Mouse (Mus musculus) gastrocnemius, postnatal 36 days (tissue): ENCODE measurements around the gene Kcnc2. TPM values are rescaled to one million over a fixed set of nuclear protein-coding genes. Genes with fewer than 3 reads are reported as not detected.
"Not testable (repeated sequence)": the region's sequence is repeated elsewhere in the genome, so short reads cannot be mapped to it uniquely, and the experiment has no call there.

Experiments used
- DNase-seq, 2 experiments: peaks; one replicate each; pipeline ENCODE4 v3.0.0; 2022
- intact Hi-C: fragments of 180-260 bp; cut with DNase I; formaldehyde crosslinking; loops from one replicate; pipeline ENCODE4 v1.15.1; 2025
- long read RNA-seq, 2 experiments: library from polyadenylated mRNA; stranded (forward); transcript quantifications; one replicate each; pipeline ENCODE4 v2.0.0; 2021
- total RNA-seq, 2 experiments: library from RNA; stranded (reverse); gene quantifications; 2 replicates each; pipeline ENCODE4 v1.2.3; 2021

The Kcnc2 gene
- total RNA-seq, result under 1 TPM; 0.15 to 0.17 TPM
- long read RNA-seq, experiment 1, result 0 reads
- long read RNA-seq, experiment 2, partial matches to known transcripts, result 0 of 1 reads
- long read RNA-seq, experiment 2, other reads (novel, unspliced or antisense), result 1 of 1 reads

DNA sequence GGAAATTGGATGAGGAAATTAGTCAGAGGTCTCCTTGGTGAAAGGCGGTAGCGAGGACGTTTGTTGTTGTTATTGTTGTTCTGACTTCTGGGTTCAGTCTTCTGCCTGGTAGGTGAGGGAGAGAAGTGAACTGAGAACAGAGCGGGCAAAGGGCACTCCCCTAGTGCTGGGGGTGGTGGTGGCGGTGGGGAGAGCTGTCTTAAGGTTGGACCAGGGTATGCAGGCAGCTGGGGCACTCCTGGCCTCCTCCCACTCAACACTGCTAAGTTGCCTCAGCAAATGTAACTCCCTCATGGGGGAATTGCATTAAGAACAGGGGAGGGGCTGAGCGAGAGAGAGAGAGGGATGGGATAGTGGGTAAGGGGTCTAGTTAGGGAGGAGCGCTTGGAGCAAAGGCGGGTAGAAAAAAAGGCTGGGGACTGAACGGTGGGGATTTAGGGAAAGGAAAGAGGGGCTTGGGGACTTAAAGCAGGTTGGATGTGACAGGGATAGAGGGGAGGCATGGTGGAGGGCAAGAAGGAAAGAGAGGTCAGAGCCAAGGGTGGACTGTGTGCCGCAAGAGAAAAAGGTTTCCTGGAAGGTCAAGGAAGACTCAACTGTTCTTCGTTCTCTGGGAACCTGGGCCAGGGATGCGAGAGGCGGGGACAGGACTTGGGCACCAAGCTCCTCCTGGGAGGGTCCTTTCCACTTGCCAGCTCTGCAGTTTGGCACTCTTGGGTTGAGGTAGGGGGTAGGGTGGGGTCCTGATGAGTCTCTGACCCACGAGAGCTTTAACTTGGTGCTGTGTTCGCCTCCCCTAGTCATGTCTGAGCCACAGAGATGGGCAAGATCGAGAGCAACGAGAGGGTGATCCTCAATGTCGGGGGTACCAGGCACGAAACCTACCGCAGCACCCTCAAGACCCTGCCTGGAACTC is at the start of gene Kcnc2:
TSS of gene Kcnc2 (plus strand) at position 235 of the 916 bp plus-strand sequence.
- intact Hi-C loops, result no loop called here
- DNase-seq, result no peak

DNA sequence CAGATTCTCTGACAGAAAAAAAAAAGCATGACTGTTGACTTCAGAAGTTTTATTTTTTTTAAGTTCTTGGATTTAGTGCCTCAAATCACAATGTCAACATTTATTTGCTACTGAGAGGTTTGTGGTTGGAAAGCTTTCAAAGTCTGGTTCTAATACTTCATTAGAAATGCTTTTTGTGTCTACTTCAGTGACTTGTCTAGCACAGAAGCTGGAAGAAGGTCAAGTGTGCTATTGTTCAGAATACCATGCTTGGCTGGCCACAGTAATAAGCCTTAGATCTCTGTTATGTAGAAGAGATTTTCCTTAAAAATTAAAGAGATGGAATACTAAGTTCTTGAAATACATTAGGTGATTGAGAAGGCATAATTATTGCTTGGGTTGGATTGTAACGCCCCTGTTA is 43.8 kb upstream of the Kcnc2 start:
- intact Hi-C loops, result no loop called here

DNA sequence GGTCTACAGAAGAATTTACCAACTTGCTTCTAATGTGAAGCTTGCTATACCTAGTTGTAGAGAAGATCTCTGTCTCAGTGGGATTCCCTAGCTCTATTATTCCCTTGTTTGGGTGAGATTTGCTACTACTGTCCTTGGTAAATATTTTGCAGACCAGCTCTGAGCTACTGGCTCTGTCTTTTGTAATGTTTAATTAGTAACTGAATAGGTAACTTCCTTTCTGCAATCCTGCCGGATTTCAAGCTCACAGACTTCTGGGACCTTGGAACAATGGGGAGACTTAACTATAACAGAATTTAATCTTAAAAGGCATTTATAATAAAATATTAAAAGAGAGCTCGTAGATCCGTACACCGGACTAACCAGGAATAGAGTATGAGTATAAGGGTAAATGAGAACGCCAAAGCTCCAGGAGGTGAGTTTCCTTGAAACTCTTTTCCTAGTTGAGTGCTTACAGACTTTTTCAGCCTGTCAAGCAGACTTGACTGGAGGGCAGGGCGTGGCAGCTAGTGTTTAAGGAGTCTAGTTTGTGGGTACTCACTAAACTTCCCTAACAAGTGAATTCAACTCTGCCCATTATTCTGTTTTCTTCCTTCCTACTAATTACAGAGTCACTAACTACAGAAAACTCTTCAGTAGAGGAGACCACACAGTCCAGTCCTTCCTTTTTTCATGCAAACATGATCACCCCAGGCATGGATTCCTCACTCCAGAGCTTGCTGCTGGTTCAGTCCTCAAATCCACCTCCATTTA is 41.7 kb upstream of the Kcnc2 start:
- intact Hi-C loops, result not testable (repeated sequence)

More for the DNA sequence above, 43.8 kb upstream of the Kcnc2 start:
- DNase-seq, result no peak

DNA sequence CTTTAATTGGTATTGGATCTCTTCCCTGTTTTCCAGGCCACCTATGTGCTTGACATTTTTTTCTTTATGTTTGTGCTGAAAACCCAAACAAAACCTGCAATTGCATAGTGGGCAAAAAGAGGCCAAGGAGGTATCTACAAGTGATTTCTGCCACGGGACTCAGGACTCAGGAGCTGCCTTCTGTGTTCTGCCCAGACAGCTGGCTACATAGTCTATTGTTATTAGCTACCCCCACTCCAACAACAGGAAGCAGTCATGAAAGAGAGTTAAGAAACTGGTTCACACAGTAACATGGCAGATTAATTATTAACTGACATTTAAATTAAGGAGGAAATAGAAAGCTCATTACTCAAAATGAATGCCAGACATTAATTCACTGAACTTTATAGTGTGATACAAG is 38.2 kb upstream of the Kcnc2 start:
- DNase-seq, intact Hi-C loops: not testable (repeated sequence)

More for the DNA sequence above, 41.7 kb upstream of the Kcnc2 start:
- not testable (repeated sequence) for DNase-seq

DNA sequence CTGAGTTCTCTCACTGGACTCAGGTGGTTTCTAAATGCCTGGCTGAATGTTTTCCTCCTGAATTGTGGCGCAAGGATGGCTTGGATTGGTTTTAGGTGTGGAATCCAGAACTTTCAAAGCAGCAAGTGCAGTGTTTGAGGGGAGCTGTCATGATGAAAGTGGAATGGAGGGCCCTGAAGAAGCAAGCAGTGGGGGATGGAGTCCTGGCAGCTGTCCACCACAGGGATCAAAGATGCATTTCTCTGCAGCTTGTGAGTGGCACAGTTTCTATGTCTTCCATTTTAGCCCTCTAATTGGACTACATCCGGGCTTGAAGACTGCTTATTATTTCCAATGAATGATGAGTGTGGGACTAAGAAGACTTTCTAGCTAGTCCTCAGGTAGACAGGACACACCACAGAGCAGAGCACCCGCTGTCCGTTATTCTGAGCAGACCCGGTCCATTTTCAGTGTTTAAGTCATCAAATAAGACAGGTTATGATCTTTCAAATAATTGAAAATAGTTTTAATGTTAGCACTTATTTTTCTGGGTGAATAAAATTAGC is 35.5 kb upstream of the Kcnc2 start:
- not testable (repeated sequence) for DNase-seq

DNA sequence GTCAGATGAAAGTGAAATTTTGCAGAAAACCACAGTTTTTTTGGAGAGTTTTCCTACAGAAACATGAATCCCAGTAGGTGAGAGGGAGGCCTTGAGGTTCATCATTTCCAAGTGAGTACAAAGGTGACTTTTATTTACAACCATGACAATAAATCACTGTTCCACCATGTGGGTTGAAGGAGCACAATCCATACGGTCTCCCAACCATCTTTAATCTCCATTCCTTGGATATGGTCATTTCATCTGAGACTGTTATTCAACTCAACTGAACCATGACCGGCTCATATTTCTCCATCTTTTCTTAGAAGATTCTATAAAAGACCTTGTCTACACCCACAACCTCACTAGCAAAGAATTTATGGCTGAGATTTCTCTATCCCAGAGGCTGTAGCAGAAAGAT is 22.6 kb upstream of the Kcnc2 start:
- intact Hi-C loops, result no loop called here
- no peak for DNase-seq

More for the DNA sequence above, 35.5 kb upstream of the Kcnc2 start:
- intact Hi-C loops, result not testable (repeated sequence)

DNA sequence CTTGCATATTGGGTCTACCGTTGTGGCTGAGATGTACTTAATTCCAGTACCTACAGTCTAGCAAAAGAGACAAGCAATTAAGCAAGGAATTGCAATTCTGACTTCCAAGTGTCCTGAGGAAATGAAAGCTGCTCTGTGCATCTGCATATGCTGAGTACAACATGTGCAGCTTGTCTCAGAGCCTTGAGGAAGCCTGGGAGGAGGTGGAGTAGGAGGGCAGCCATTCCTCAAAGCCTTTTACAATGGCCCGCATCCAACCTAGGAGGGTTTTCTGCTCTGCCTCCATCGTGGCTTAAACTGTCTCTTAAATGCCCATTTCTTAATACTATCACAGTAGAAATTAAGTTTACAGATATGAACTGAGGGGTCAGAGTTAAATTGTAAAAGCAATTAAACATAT is 7.5 kb upstream of the Kcnc2 start:
- intact Hi-C loops, result no loop called here
- no peak for DNase-seq

DNA sequence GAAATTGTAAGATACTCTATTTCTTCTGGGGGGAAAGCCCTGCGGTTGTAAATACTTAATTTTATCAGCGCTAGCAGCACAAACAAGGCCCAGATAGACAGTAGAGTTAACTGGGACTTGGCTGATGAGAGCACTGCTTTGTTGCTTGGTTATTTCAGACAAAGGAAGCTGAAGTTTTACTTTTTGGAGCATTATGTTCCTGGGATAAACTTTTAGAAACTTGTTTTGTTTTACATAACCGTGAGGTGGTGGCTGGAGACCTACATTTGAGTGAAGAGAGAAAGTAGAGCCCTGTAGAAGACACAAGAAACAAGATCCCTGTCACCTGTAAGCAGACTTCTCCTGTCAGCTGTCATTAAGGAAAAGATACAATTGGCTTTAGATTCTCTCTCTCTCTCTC is 1.4 kb upstream of the Kcnc2 start:
- no peak for DNase-seq
- intact Hi-C loops, result no loop called here

DNA sequence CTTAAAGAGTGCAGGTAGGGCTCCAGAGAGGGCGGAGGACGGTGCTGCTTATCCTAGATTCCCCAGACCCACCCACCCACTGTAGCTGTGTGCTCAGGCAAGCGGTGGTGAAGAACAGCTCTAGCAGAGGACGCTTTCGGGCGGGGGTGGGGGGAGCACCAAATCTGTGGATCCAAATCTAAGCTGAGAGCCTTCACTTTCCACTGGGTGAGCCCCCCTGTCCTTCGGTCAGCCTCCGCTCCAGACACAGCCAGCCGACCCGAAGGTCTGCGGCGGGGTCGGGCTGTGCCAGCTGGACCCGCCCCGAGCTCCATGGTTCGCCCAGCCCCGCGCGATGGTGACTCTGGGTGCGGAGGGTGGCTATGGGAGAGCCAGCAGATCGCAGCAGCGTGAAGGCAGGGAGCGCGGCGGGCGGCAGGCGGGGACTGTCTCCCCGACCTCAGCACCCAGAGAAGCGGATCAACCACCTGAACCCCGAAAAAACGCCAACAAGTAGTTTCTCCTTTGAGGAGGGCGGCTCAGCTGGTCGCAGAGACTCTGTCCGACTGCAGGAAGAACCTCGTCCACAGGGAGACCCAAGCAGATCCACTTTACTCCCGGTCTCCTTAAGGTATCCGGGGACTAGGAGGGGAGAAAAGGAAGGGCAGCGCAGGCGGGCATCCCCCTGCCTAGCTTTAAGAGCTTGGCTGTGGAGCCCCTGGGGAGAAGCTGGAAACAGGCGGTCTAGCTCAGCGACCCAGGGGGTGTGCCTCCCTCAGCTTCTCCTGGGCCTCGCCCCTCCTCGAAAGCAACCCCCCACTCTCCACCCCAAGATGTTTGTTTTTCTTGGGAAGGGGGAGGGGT is 761 bp upstream of the Kcnc2 start:
- intact Hi-C loops, result no loop called here
- no peak for DNase-seq

DNA sequence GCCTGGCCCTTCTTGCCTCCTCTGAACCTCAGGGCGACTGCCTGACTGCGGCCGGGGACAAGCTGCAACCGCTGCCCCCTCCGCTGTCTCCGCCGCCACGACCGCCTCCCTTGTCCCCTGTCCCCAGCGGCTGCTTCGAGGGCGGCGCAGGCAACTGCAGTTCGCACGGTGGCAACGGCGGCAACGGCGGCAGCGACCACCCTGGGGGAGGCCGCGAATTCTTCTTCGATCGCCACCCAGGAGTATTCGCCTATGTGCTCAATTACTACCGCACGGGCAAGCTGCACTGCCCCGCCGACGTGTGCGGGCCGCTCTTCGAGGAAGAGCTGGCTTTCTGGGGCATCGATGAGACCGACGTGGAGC is 863 bp downstream of the Kcnc2 start:
- intact Hi-C loops, result no loop called here
- DNase-seq, result no peak

DNA sequence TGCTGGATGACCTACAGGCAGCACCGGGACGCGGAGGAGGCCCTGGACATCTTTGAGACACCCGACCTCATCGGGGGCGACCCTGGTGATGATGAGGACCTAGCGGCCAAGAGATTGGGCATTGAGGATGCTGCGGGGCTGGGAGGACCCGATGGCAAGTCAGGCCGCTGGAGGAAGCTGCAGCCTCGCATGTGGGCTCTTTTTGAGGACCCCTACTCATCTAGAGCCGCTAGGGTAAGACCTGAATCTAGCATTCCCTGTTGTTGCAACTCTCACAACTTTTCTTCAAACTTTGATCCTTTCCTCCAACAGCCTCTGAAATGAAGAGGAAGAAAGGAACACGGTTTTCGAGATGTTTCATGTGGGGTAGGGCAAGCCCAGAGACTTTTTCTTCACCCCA is 1.2 kb downstream of the Kcnc2 start:
- intact Hi-C loops, result no loop called here

DNA sequence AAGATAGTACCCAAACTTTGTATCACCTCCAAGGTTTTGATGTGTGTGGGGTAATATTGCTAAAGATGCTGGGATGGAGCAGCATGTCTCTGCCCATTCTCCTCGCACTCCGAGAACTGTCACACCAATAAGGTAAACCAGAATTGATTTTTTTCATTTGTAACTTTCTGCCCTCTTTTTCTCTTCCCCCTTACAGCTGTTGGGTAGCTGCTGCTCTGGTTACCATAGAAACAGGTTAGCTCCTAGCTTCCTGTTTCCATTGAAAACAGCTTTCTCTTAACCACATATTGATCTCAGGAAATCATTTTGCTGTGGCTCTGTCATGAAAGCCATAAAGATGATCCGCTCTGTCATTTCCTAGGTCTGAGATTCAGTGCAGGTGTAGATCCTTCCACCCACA is 7.1 kb downstream of the Kcnc2 start:
- intact Hi-C loops, result no loop called here
- DNase-seq, result no peak

More for the DNA sequence above, 1.2 kb downstream of the Kcnc2 start:
- DNase-seq, result no peak

DNA sequence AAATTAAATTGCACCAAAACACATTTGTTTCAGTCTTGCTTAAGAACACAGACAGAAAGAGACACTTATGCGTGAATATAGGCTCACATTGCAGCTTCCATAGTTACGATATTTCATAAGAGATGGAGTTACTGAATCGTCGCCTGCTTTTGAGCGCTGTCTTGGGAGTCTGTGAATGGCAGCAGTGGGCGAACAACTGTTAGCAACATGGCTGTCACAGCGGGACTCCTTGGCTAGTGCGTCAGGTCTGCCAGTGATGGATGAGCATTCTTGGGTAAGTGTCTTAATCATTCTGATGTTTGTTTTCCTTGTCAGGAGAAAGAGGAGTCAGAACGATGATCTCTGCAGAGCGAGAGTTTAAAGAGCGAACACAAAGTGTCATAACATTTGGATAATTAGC is 44.2 kb downstream of the Kcnc2 start:
- intact Hi-C loops, result no loop called here
- no peak for DNase-seq

DNA sequence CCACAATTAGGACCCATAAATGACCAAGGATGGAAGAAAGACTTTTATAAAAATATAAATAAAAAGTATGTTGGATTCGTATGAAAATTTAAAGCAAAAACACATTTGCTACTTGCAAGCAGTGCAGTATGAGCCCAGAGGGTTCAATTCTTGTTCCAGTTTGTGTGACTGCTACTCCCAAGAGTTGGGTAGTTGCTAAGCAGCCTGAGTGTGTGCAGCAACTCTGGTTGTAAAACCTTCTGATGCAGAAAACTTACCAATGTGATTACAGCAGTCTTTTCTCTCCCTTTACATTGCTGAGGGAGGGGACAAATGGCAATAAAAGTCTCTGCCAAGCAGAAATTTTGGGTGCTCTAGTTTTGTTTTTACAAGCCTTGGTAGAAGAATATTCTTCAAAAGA is 46.9 kb downstream of the Kcnc2 start:
- intact Hi-C loops, result no loop called here
- no peak for DNase-seq

DNA sequence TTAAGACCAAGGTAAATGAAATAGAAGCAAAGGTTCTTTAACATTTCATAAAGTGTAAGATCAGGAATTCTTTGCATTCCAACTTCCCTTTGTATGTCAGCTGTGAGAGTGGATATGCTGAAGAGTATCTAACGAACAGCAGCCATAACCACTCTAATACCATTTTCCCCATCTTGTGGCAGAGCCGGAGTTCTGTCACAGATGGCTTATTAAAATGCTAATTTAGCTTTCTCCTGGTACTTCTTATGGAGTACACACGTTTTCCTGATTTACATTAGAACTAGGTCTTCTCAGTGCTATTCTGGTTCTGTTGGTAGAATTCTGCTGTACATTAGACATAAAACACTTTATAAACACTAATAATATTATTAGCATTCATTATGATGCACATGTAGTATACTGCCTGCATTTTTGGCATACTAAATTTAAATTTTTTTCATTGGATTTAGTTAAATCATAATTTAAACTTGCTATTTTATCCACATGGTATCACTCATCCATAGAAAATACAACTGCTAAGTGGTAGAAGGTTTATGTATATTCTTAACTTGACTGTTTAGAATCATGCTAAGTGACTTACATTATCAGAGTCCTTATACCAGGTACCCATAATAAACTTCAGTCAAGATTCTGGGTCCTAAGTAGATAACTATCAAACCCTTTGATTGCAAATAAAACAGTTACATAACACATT is 86.9 kb downstream of the Kcnc2 start:
- DNase-seq, result no peak

DNA sequence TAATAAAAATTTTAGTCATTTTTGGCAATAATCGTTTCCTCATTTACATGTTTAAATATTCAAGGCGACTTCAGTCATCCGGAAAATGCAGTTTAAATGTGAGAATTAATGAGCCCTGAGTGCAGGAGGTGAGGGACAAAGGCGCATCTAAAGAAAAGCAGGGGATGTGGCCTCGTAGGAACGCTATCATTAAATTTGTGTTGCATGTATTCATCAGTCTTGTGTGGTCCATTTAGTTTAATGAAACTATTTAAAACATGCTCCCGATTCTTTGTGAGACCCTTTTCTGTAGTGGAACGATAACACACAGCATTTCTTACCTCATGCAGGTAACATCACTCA is 87.4 kb downstream of the Kcnc2 start:
- no peak for DNase-seq
- intact Hi-C loops, result no loop called here

More for the DNA sequence above, 86.9 kb downstream of the Kcnc2 start:
- intact Hi-C loops, result no loop called here

DNA sequence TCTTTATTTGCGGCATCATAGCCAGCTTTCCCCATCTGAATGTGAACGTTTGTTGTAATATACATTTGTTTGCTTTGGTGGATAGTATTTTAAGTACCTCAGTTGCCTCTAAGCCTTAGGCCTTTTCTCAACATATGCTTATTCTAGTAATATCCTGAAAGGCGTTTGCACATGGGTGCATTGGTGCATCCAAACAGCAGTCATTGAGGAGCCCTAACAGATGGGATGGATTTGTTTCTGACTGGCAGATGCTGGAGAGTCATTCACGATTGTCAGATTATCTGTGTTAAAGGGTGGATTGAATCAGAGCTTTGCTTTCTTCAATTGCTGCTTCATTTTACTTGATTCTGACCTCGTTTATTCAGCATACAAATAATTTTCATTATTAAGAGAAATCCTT is 89.8 kb downstream of the Kcnc2 start:
- intact Hi-C loops, result no loop called here
- DNase-seq, result no peak

DNA sequence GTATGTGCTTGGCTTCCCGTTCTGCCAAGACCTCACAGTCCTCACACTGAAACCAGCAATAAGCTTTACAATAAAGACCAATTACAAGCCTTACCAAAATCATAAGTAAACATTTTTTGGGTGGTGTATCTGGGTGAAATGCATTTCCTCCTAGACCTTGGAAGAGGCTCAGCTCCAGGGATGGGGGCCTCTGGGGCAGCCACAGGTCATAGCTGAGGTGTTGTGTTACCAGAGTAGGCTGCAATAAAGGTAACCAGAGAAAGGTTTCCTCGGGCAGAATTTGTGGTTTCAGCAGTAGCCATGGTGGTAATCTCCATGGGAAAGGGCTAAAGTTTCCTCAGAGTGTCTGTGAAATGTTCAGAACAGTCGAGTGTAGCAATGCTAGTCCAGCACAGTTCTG is 97.4 kb downstream of the Kcnc2 start:
- no peak for DNase-seq
- intact Hi-C loops, result no loop called here

DNA sequence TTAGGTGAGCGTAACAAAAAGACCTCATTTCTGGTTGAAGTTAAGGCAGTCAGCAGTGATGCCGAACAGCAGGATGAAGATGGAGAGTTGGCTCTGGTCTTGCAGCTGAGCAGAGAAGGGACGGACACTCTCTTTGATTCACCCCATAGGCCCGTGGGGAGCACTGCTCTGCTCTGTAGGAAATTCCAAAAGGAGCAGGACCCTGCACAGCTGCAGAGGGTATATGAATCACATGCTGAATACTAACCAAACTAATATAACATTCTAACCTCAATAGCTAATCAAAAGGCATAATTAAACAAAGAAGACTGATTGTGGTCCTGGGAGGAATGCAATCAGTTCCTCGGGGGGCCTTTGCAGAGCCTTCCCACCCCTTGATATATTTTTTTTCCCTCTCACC is 106.2 kb downstream of the Kcnc2 start:
- intact Hi-C loops, result no loop called here
- no peak for DNase-seq

DNA sequence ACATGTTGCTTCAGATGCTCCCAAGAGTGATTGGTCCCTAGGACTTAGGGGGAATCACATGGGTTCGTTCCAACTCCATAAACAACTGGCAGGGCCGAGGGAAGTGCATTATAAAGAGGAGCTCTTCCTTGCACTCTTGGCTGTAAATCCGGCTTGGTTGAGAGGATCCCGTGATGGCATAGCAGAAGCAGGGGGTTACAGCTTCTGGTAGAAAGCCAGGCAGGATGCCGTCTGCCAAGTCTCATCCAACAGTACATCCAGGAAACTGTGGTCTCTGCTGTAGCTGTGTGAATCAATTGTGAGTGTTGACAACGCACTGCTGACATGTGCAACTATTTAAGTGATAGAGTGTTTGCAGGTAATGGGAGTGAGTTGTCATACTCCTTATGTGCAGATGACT is 107.5 kb downstream of the Kcnc2 start:
- DNase-seq, result no peak
- intact Hi-C loops, result no loop called here
